Mouse (Mus musculus) C2C12 (cell line): Measurements from ENCODE around the gene Rplp1. TPM values are rescaled to one million over a fixed set of nuclear protein-coding genes. Genes with fewer than 3 reads are reported as not detected.

Experiments used
- H3K27me3 ChIP-seq: one replicate; pipeline ENCODE4 v1.6.1; 2011; ENCODE audit not compliant: control insufficient read depth, insufficient read depth, insufficient read length
- H3K36me3 ChIP-seq: one replicate; pipeline ENCODE4 v1.6.1; 2011; ENCODE audit not compliant: control insufficient read depth, insufficient read depth
- H3K4me3 ChIP-seq: one replicate; pipeline ENCODE4 v1.5.1; 2011; ENCODE audit warnings: mild to moderate bottlenecking, control low read depth; ENCODE audit not compliant: poor library complexity, insufficient read depth, severe bottlenecking
- H3K79me2 ChIP-seq: one replicate; pipeline ENCODE4 v1.6.1; 2011; ENCODE audit not compliant: control insufficient read depth, insufficient read depth
- H3K79me3 ChIP-seq: one replicate; pipeline ENCODE4 v1.6.1; 2011; ENCODE audit warnings: low read depth, control low read depth
- H3ac ChIP-seq: one replicate; pipeline ENCODE3; 2011; ENCODE audit warnings: low read depth; ENCODE audit not compliant: control insufficient read depth, insufficient read length
- CEBPB ChIP-seq: IDR thresholded peaks from one replicate; pipeline ENCODE4 v1.6.1; 2011; ENCODE audit warnings: low read depth, mild to moderate bottlenecking, control low read depth, moderate library complexity
- CTCF ChIP-seq: IDR thresholded peaks from one replicate; pipeline ENCODE4 v1.5.1; 2011; ENCODE audit not compliant: control insufficient read depth, insufficient read depth, insufficient read length
- FOSL1 ChIP-seq: IDR thresholded peaks from one replicate; pipeline ENCODE4 v1.8.0; 2011; ENCODE audit warnings: mild to moderate bottlenecking, low read length; ENCODE audit not compliant: poor library complexity, insufficient read depth, severe bottlenecking
- MAX ChIP-seq: IDR thresholded peaks from one replicate; pipeline ENCODE4 v1.6.1; 2011; ENCODE audit warnings: mild to moderate bottlenecking, control low read depth
- MYOD1 ChIP-seq: IDR thresholded peaks from one replicate; pipeline ENCODE4 v1.6.1; 2011; ENCODE audit warnings: low read depth; ENCODE audit not compliant: control insufficient read depth, insufficient read length
- MYOG ChIP-seq: IDR thresholded peaks from one replicate; pipeline ENCODE4 v1.6.1; 2011; ENCODE audit not compliant: control insufficient read depth, insufficient read length; ENCODE audit errors: extremely low read depth
- USF1 ChIP-seq: IDR thresholded peaks from one replicate; pipeline ENCODE4 v1.6.1; 2011; ENCODE audit warnings: low read depth, mild to moderate bottlenecking, control low read depth, moderate library complexity
- polyA plus RNA-seq: library from polyadenylated mRNA; unstranded; fragments of >200 nt; fragmentation: generic; extraction: Trizol; gene quantifications from one replicate; pipeline ENCODE4 v1.2.1, GENCODE M21; 2012; ENCODE audit warnings: missing spikeins

The Rplp1 gene
- polyA plus RNA-seq, 1 experiment: 13,097 TPM

GRCm38 (mm10) chr9:61904201-61904600 is 10.1 kb downstream of the Rplp1 start:
- no peak overlapping the region for H3ac ChIP-seq
- TF ChIP-seq CEBPB (no peak), FOSL1 (no peak), MYOG (no peak), CTCF (no peak), MYOD1 (no peak), USF1 (no peak), MAX (no peak)

DNA sequence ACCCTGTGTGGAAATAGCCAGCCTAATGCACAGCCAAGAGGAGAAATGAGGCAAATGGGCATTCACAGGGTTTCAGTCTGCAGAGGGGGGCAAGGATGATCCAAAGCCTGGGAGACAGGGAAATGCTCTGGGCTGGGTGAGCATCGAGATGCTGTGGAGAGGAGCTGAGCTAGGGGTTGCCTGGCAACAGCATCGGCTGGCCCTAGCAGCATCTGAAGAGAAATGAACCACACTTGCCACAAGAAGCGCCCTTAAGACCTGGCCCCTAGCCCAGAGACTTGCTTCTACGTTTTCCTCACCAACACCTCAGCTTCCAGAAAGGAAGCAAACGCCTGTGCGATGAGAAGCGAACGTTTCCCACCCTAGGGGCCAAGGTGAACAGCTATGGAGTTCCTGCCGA is 11.9 kb downstream of the Rplp1 start:
- no peak overlapping the region for H3K4me3 ChIP-seq
- no peaks in the 10 kb centered on the region for H3K27me3 ChIP-seq
- H3K36me3 ChIP-seq: no peaks in the 10 kb centered on the region
- H3ac ChIP-seq: no peak overlapping the region
- H3K79me2 ChIP-seq: no peaks in the 10 kb centered on the region
- no peak for TF ChIP-seq MYOD1
- TF ChIP-seq CTCF: no peak
- no peaks in the 10 kb centered on the region for H3K79me3 ChIP-seq

More at GRCm38 (mm10) chr9:61904201-61904600, 10.1 kb downstream of the Rplp1 start:
- Histone ChIP-seq H3K79me3 (no peaks in the 10 kb centered on the region), H3K27me3 (no peaks in the 10 kb centered on the region), H3K36me3 (no peaks in the 10 kb centered on the region), H3K4me3 (no peak overlapping the region), H3K79me2 (no peaks in the 10 kb centered on the region)

DNA sequence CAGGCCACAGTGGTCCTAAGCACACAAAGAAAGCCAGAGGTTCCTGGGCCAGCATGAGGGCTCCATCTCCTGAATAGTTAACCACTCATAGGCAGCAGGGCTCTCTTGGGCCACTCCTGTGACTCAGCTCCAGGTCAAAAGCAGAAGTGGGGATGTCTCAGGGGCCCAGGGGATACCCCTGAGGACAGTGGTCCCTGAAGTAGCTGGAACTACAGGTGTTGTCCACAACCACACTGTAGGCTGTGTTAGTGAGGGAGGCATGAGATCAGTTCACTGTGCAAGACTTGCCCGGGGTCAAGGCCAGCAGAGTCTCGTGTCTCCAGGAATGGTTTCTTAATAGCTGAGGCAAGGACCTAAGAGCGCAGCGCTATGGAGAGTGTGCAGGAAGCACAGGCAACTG is 12.8 kb downstream of the Rplp1 start:
- Histone ChIP-seq H3K27me3 (peaks cover 3% of the 10 kb centered on the region), H3ac (no peak overlapping the region), H3K79me2 (no peaks in the 10 kb centered on the region), H3K4me3 (no peak overlapping the region), H3K79me3 (no peaks in the 10 kb centered on the region), H3K36me3 (no peaks in the 10 kb centered on the region)
- TF ChIP-seq FOSL1: no peak
- TF ChIP-seq MYOD1: no peak
- no peak for TF ChIP-seq USF1
- TF ChIP-seq CEBPB: no peak
- TF ChIP-seq MYOG: no peak
- no peak for TF ChIP-seq CTCF
- TF ChIP-seq MAX: no peak

DNA sequence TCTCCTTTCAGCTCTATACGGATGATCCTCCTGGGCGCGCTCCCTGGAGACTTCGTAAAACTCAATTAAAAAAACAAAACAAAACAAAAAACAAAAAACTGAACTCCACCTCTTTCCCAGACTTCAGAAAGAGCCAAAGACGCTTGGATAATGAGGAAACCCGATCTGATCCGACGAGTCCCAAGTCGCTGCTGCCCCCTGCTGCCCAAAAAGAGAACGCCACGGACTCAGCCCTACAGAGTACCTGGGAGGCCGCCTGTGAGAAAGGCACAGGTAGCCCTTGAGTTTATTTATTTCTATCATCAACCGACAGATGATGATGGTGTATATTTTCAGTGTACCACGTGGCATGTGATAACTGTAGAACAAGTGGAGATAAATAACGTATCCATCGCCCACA is 14.5 kb downstream of the Rplp1 start:
- Histone ChIP-seq H3K36me3 (no peaks in the 10 kb centered on the region), H3K79me2 (no peaks in the 10 kb centered on the region), H3K79me3 (no peaks in the 10 kb centered on the region), H3K27me3 (peaks cover 3% of the 10 kb centered on the region), H3K4me3 (no peak overlapping the region), H3ac (no peak overlapping the region)
- TF ChIP-seq CTCF: peak; percentile 50
- TF ChIP-seq MAX: no peak

- H3K36me3 ChIP-seq: no peaks in the 10 kb centered on the region
- no peak for TF ChIP-seq MYOG
- TF ChIP-seq CTCF: peak; percentile 85
- TF ChIP-seq FOSL1: no peak
- H3K27me3 ChIP-seq: peaks cover 3% of the 10 kb centered on the region
- no peak overlapping the region for H3K4me3 ChIP-seq
- H3K79me3 ChIP-seq: no peaks in the 10 kb centered on the region
- H3ac ChIP-seq: no peak overlapping the region
- H3K79me2 ChIP-seq: no peaks in the 10 kb centered on the region
Measured at GRCm38 (mm10) chr9:61898401-61898800, 15.9 kb downstream of the Rplp1 start.

- H3K4me3 ChIP-seq: no peak overlapping the region
- H3ac ChIP-seq: no peak overlapping the region
- peaks cover 3% of the 10 kb centered on the region for H3K27me3 ChIP-seq
- no peaks in the 10 kb centered on the region for H3K79me2 ChIP-seq
- no peaks in the 10 kb centered on the region for H3K79me3 ChIP-seq
- no peak for TF ChIP-seq MYOG
- no peak for TF ChIP-seq MAX
- TF ChIP-seq USF1: no peak
- TF ChIP-seq MYOD1: no peak
- no peaks in the 10 kb centered on the region for H3K36me3 ChIP-seq
Measured at GRCm38 (mm10) chr9:61895014-61895413, 19.3 kb downstream of the Rplp1 start.
